Mouse (Mus musculus) stomach, embryonic 14.5 days (tissue): Measurements from ENCODE around the gene Gm20521. TPM values are rescaled to one million over a fixed set of nuclear protein-coding genes. Genes with fewer than 3 reads are reported as not detected.
A peak's percentile ranks its signal among the peaks of the same experiment; 100 is the strongest.

Experiments
- ATAC-seq: fragments of 200-750 bp; cut with Nextera tagmentation; 2 replicates; pipeline ENCODE4 v1.8.0; 2017; ENCODE audit warnings: low read depth, moderate TSS enrichment; ENCODE audit not compliant: insufficient number of reproducible peaks, insufficient read depth, low FRiP score
- H3K27ac ChIP-seq: fragments of 300-500 bp; sonication (generic); 2 replicates; pipeline ENCODE4 v1.5.1; 2014; ENCODE audit warnings: mild to moderate bottlenecking, low read length, moderate library complexity, mixed read lengths
- H3K27me3 ChIP-seq: fragments of 300-500 bp; sonication (generic); 2 replicates; pipeline ENCODE4 v1.6.1; 2014; ENCODE audit warnings: low read length, control low read depth, mixed read lengths; ENCODE audit not compliant: control insufficient read depth, insufficient read depth
- H3K36me3 ChIP-seq: fragments of 300-500 bp; sonication (generic); 2 replicates; pipeline ENCODE4 v1.6.1; 2014; ENCODE audit warnings: mild to moderate bottlenecking, control low read depth, low read length, moderate library complexity, mixed read lengths; ENCODE audit not compliant: control insufficient read depth, insufficient read depth
- H3K4me1 ChIP-seq: fragments of 300-500 bp; sonication (generic); 2 replicates; pipeline ENCODE4 v1.6.1; 2014; ENCODE audit warnings: low read length, control low read depth, mixed read lengths; ENCODE audit not compliant: control insufficient read depth, insufficient read depth
- H3K4me2 ChIP-seq: fragments of 300-500 bp; sonication (generic); replicated peaks from 2 replicates; pipeline ENCODE4 v1.6.1; 2014; ENCODE audit warnings: low read depth, low read length, control low read depth
- H3K4me3 ChIP-seq: fragments of 300-500 bp; sonication (generic); 2 replicates; pipeline ENCODE4 v1.5.1; 2014; ENCODE audit warnings: low read depth, low read length, control low read depth
- H3K9ac ChIP-seq: fragments of 300-500 bp; sonication (generic); replicated peaks from 2 replicates; pipeline ENCODE4 v1.6.1; 2014; ENCODE audit warnings: low read depth, mild to moderate bottlenecking, control low read depth, low read length, moderate library complexity, mixed read lengths
- H3K9me3 ChIP-seq: fragments of 300-500 bp; sonication (generic); 2 replicates; pipeline ENCODE4 v1.6.1; 2016; ENCODE audit warnings: low read depth, low read length, control low read depth; ENCODE audit not compliant: control insufficient read depth
- WGBS: fragments of 180-500 bp; shearing (Covaris S2); extraction: QIAGEN DNeasy Blood & Tissue Kit; methylation state at CpG from one replicate; pipeline ENCODE4 v1.1.7; 2014; 5-methylcytosine and 5-hydroxymethylcytosine counted together
- polyA plus RNA-seq: library from polyadenylated mRNA; unstranded; fragments of >200 nt; fragmentation: Nextera tagmentation; extraction: Ambion mirVana; gene quantifications from 2 replicates; pipeline ENCODE4 v1.2.1, GENCODE M21; 2014

The Gm20521 gene
- polyA plus RNA-seq, 1 experiment from 2014 or later, result not detected

DNA sequence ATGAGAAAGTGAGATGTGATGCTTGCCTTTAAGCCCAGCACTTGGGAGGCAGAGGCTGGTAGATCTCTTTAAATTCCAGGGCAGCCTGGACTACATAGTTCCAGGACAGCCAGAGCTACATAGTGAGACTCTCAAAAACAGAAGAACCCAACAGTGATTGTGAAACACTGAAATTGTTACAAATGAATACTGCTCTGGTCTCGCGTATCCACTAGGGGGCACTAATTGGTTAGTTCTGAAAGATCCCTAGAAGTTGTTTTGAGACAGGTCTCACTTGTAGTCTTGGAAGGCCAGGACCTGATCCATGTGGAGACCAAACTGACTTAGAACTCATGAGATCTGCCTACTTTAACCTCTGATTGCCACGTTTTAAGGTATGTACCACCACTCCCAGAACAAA lies 17.1 kb downstream of the Gm20521 start:
- Histone ChIP-seq H3K27ac (no peak overlapping the region), H3K36me3 (peaks cover 28% of the 10 kb centered on the region)
- WGBS, result 0% methylated on average over 3 of the region's 3 CpGs

DNA sequence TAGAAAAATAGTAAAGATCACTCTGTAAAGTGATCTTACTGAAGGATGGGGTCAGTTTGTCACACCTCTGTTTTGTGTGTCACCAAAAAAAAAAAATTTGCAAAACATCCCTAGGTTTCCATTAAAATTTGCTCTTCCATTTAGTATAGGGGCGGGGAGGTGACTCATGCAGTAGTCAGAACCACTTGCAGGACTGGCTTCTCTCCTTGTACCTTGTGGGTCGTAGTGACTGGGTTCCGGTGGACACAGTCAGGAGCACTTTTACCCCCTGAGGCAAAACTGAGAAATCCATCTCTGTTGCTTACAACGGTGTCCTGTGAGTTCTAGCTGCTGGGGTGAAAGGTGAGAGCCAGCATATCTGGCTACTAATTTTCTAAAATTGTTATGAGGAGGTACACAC lies 20.4 kb downstream of the Gm20521 start:
- H3K27me3 ChIP-seq, result no peaks in the 10 kb centered on the region
- no peak overlapping the region for H3K27ac ChIP-seq
- H3K4me3 ChIP-seq, result no peak overlapping the region
- H3K9me3 ChIP-seq, result no peaks in the 10 kb centered on the region
- H3K4me2 ChIP-seq, result no peak overlapping the region
- WGBS, result 87% methylated on average over 4 of the region's 4 CpGs
- H3K36me3 ChIP-seq, result peaks cover 25% of the 10 kb centered on the region
- no peak overlapping the region for H3K9ac ChIP-seq
- H3K4me1 ChIP-seq, result no peaks in the 10 kb centered on the region
- ATAC-seq, result no peak

More for the DNA sequence above, 17.1 kb downstream of the Gm20521 start:
- no peak overlapping the region for H3K4me2 ChIP-seq
- no peak overlapping the region for H3K9ac ChIP-seq
- H3K4me3 ChIP-seq, result no peak overlapping the region
- H3K27me3 ChIP-seq, result no peaks in the 10 kb centered on the region
- no peaks in the 10 kb centered on the region for H3K9me3 ChIP-seq
- H3K4me1 ChIP-seq, result 0 out of 2 replicates have a peak, but pooled peaks cover 6% of the 10 kb centered on the region
- ATAC-seq, result peak; percentile 57; the same call in 1 of the 2 replicates

DNA sequence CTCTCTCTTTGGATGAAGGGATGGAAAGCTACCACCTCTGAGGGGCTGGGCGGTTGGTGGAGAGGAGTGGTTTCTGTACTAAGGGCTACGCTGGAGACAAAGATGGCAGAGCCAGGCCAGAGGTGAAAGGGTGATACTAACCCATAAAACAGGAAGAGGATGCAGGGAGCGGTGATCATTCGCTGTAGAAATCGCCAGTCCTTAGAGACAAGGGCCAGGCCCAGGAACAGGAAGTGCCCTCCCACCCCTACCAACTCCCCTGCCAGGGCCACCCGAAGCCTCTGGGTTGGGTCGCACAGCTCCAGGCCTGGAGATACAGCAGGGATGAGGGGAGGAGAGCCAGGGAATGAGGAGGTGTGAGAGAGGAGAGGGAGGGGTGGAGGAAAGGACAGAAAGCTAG lies 25.4 kb downstream of the Gm20521 start:
- Histone ChIP-seq H3K27me3 (no peaks in the 10 kb centered on the region), H3K27ac (no peak overlapping the region), H3K4me3 (no peak overlapping the region), H3K4me1 (peaks cover 9% of the 10 kb centered on the region; the same call in 1 of the 2 replicates), H3K4me2 (no peak overlapping the region), H3K9ac (no peak overlapping the region), H3K36me3 (peaks cover 40% of the 10 kb centered on the region), H3K9me3 (no peaks in the 10 kb centered on the region)
- ATAC-seq, result no peak
- WGBS, result 77% methylated on average over 7 of the region's 7 CpGs

DNA sequence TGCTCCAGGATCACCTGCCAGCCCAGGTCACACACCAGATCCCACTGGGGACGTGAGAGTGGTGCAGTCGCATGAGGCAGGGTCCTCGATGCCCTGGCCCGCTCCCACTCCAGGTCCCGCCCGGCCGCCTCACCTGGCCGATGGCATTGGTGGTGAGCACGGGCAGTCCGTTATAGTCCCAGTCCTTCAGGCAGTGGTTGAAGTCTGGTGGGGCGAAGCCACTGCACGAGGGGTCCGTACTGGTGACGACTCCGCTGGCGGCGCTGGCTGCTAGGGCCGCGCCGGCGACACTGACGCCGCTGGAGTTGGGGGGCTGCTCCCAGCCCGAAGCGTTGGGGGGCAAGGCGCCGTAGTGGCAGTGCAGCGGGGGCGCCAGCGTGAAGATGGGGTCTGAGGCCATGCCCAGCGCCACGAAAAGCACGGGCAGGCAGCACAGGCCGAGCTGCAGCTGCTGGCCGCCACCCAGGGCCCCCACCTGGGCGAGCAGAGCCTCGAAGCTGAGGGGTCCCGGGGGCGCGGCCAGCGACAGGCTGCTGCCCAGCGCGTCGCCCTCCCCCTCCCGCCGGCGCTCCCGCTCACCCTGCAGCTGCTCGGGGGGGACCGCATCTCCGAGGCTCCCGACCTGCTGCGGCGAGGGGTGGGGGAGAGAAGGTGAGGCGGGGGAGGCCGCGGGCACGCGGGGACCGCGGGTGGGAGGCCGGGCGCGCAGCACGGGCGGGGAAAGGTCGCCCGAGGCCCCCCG lies 29.0 kb downstream of the Gm20521 start:
- ATAC-seq, result peak; percentile 12
- no peaks in the 10 kb centered on the region for H3K27me3 ChIP-seq
- peak overlapping the region; percentile 86 for H3K4me3 ChIP-seq
- no peaks in the 10 kb centered on the region for H3K9me3 ChIP-seq
- peaks cover 9% of the 10 kb centered on the region; the same call in 1 of the 2 replicates for H3K4me1 ChIP-seq
- H3K4me2 ChIP-seq, result peak overlapping the region; percentile 98
- peak overlapping the region; percentile 89 for H3K9ac ChIP-seq
- H3K36me3 ChIP-seq, result peaks cover 39% of the 10 kb centered on the region; the same call in 1 of the 2 replicates
- H3K27ac ChIP-seq, result peak overlapping the region; percentile 82
- 2% methylated on average over 56 of the region's 69 CpGs for WGBS

GRCm38 (mm10) chr14:54912886-54913285 lies 29.6 kb downstream of the Gm20521 start, which contains the start of gene Slc22a17:
TSS of gene Slc22a17 (minus strand) at chr14:54913132.
- H3K9ac ChIP-seq, result peak within 1 kb of the TSS; percentile 89
- H3K27ac ChIP-seq, result peak within 1 kb of the TSS; percentile 82
- peak within 1 kb of the TSS; percentile 86 for H3K4me3 ChIP-seq
- peaks cover 40% of the 10 kb centered on the region; the same call in 1 of the 2 replicates for H3K36me3 ChIP-seq
- WGBS, result 0% methylated on average over 25 of the region's 28 CpGs
- no peaks in the 10 kb centered on the region for H3K9me3 ChIP-seq
- H3K27me3 ChIP-seq, result no peaks in the 10 kb centered on the region
- peak within 1 kb of the TSS; percentile 98 for H3K4me2 ChIP-seq
- peaks cover 9% of the 10 kb centered on the region; the same call in 1 of the 2 replicates for H3K4me1 ChIP-seq
- peak; percentile 86 for ATAC-seq

- peak; percentile 4; the same call in 1 of the 2 replicates for ATAC-seq
- peaks cover 37% of the 10 kb centered on the region; the same call in 1 of the 2 replicates for H3K36me3 ChIP-seq
- 15% methylated on average over 10 of the region's 10 CpGs for WGBS
Observed at GRCm38 (mm10) chr14:54913343-54913742, 30.1 kb downstream of the Gm20521 start.

GRCm38 (mm10) chr14:54920076-54920685 lies 36.9 kb downstream of the Gm20521 start:
- no peak for ATAC-seq
- Histone ChIP-seq H3K4me3 (no peak overlapping the region), H3K4me2 (no peak overlapping the region), H3K27me3 (no peaks in the 10 kb centered on the region), H3K27ac (no peak overlapping the region), H3K9me3 (peaks cover 6% of the 10 kb centered on the region; the same call in 1 of the 2 replicates), H3K36me3 (peaks cover 54% of the 10 kb centered on the region), H3K4me1 (peaks cover 11% of the 10 kb centered on the region; the same call in 1 of the 2 replicates), H3K9ac (no peak overlapping the region)
- 88% methylated on average over 16 of the region's 16 CpGs for WGBS

More at GRCm38 (mm10) chr14:54913343-54913742, 30.1 kb downstream of the Gm20521 start:
- Histone ChIP-seq H3K9ac (peak overlapping the region; percentile 89), H3K4me2 (peak overlapping the region; percentile 98), H3K4me1 (peaks cover 9% of the 10 kb centered on the region; the same call in 1 of the 2 replicates), H3K27me3 (no peaks in the 10 kb centered on the region), H3K4me3 (peak overlapping the region; percentile 86), H3K27ac (peak overlapping the region; percentile 82; the same call in 1 of the 2 replicates), H3K9me3 (no peaks in the 10 kb centered on the region)

GRCm38 (mm10) chr14:54924641-54925348 lies 41.6 kb downstream of the Gm20521 start:
- Histone ChIP-seq H3K4me3 (peak overlapping the region; percentile 64), H3K27ac (peak overlapping the region; percentile 100), H3K9me3 (peaks cover 6% of the 10 kb centered on the region; the same call in 1 of the 2 replicates), H3K4me1 (peaks cover 22% of the 10 kb centered on the region), H3K4me2 (peak overlapping the region; percentile 86), H3K36me3 (peaks cover 22% of the 10 kb centered on the region), H3K9ac (peak overlapping the region; percentile 98), H3K27me3 (no peaks in the 10 kb centered on the region)
- WGBS, result 14% methylated on average over 7 of the region's 7 CpGs
- ATAC-seq, result peak; percentile 51
